Mouse (Mus musculus): ENCODE measurements at regions not wholly inside any gene's neighbourhood (a gene's known extent, or its start where the extent isn't known, plus 50 kb on each side); places are given as distances from the start of the nearest gene placed in this dataset.

GRCm38 (mm10) chr13:107825636-107826035, 218.6 kb upstream of the Smim15 start:
- WGBS: 70% methylated on average over 4 of the region's 4 CpGs
- no peaks in the 10 kb centered on the region for H3K27me3 ChIP-seq (ENCODE audit: control insufficient read depth, insufficient read depth, low read length)
- H3K9ac ChIP-seq (replicated peaks; ENCODE audit: low read depth, low read length): no peak overlapping the region
- H3K4me2 ChIP-seq (replicated peaks; ENCODE audit: low read depth, low read length): no peak overlapping the region
- no peaks in the 10 kb centered on the region for H3K9me3 ChIP-seq (ENCODE audit: control insufficient read depth, low read depth, low read length)
- H3K4me3 ChIP-seq (ENCODE audit: low read depth, low read length): no peak overlapping the region
- no peaks in the 10 kb centered on the region for H3K36me3 ChIP-seq (ENCODE audit: control insufficient read depth, insufficient read depth, low read length)
- H3K27ac ChIP-seq (ENCODE audit: low read length): no peak overlapping the region
- 0 out of 2 replicates have a peak, but pooled peaks cover 7% of the 10 kb centered on the region for H3K4me1 ChIP-seq (ENCODE audit: control insufficient read depth, insufficient read depth, low read length)
- ATAC-seq (ENCODE audit: insufficient number of reproducible peaks, insufficient read depth, low FRiP score, low read depth): no peak

GRCm38 (mm10) chr13:107823342-107823741, 220.9 kb upstream of the Smim15 start:
- 0 out of 2 replicates have a peak, but pooled peaks cover 7% of the 10 kb centered on the region for H3K4me1 ChIP-seq (ENCODE audit: control insufficient read depth, insufficient read depth, low read length)
- H3K27ac ChIP-seq (ENCODE audit: low read length): no peak overlapping the region
- H3K36me3 ChIP-seq (ENCODE audit: control insufficient read depth, insufficient read depth, low read length): no peaks in the 10 kb centered on the region
- no peak overlapping the region for H3K4me3 ChIP-seq (ENCODE audit: low read depth, low read length)
- H3K9me3 ChIP-seq (ENCODE audit: control insufficient read depth, low read depth, low read length): no peaks in the 10 kb centered on the region
- no peak overlapping the region for H3K9ac ChIP-seq (replicated peaks; ENCODE audit: low read depth, low read length)
- H3K4me2 ChIP-seq (replicated peaks; ENCODE audit: low read depth, low read length): no peak overlapping the region
- H3K27me3 ChIP-seq (ENCODE audit: control insufficient read depth, insufficient read depth, low read length): no peaks in the 10 kb centered on the region
- WGBS: 67% methylated on average over 1 of the region's 1 CpGs
- ATAC-seq (ENCODE audit: insufficient number of reproducible peaks, insufficient read depth, low FRiP score, low read depth): no peak

GRCm38 (mm10) chr13:107822198-107822597, 222.0 kb upstream of the Smim15 start:
- H3K27ac ChIP-seq (ENCODE audit: low read length): no peak overlapping the region
- 74% methylated on average over 2 of the region's 2 CpGs for WGBS
- 0 out of 2 replicates have a peak, but pooled peaks cover 4% of the 10 kb centered on the region for H3K4me1 ChIP-seq (ENCODE audit: control insufficient read depth, insufficient read depth, low read length)
- no peak overlapping the region for H3K4me2 ChIP-seq (replicated peaks; ENCODE audit: low read depth, low read length)
- no peak overlapping the region for H3K9ac ChIP-seq (replicated peaks; ENCODE audit: low read depth, low read length)
- H3K27me3 ChIP-seq (ENCODE audit: control insufficient read depth, insufficient read depth, low read length): no peaks in the 10 kb centered on the region
- no peak for ATAC-seq (ENCODE audit: insufficient number of reproducible peaks, insufficient read depth, low FRiP score, low read depth)
- no peaks in the 10 kb centered on the region for H3K9me3 ChIP-seq (ENCODE audit: control insufficient read depth, low read depth, low read length)
- no peaks in the 10 kb centered on the region for H3K36me3 ChIP-seq (ENCODE audit: control insufficient read depth, insufficient read depth, low read length)
- H3K4me3 ChIP-seq (ENCODE audit: low read depth, low read length): no peak overlapping the region

GRCm38 (mm10) chr13:107813562-107814161, 230.6 kb upstream of the Smim15 start:
- no peak overlapping the region for H3K4me3 ChIP-seq (ENCODE audit: low read depth, low read length)
- H3K36me3 ChIP-seq (ENCODE audit: control insufficient read depth, insufficient read depth, low read length): no peaks in the 10 kb centered on the region
- no peak overlapping the region for H3K9ac ChIP-seq (replicated peaks; ENCODE audit: low read depth, low read length)
- H3K4me1 ChIP-seq (ENCODE audit: control insufficient read depth, insufficient read depth, low read length): peaks cover 16% of the 10 kb centered on the region
- H3K27ac ChIP-seq (ENCODE audit: low read length): no peak overlapping the region
- ATAC-seq (ENCODE audit: insufficient number of reproducible peaks, insufficient read depth, low FRiP score, low read depth): no peak
- H3K4me2 ChIP-seq (replicated peaks; ENCODE audit: low read depth, low read length): no peak overlapping the region
- no peaks in the 10 kb centered on the region for H3K27me3 ChIP-seq (ENCODE audit: control insufficient read depth, insufficient read depth, low read length)
- 66% methylated on average over 9 of the region's 9 CpGs for WGBS
- H3K9me3 ChIP-seq (ENCODE audit: control insufficient read depth, low read depth, low read length): no peaks in the 10 kb centered on the region

- Histone ChIP-seq H3K4me3 (ENCODE audit: low read depth, low read length) (no peak overlapping the region), H3K9ac (replicated peaks; ENCODE audit: low read depth, low read length) (no peak overlapping the region), H3K4me1 (ENCODE audit: control insufficient read depth, insufficient read depth, low read length) (peaks cover 16% of the 10 kb centered on the region), H3K9me3 (ENCODE audit: control insufficient read depth, low read depth, low read length) (no peaks in the 10 kb centered on the region), H3K36me3 (ENCODE audit: control insufficient read depth, insufficient read depth, low read length) (no peaks in the 10 kb centered on the region), H3K27ac (ENCODE audit: low read length) (no peak overlapping the region), H3K27me3 (ENCODE audit: control insufficient read depth, insufficient read depth, low read length) (no peaks in the 10 kb centered on the region), H3K4me2 (replicated peaks; ENCODE audit: low read depth, low read length) (no peak overlapping the region)
- WGBS: 36% methylated on average over 5 of the region's 5 CpGs
- ATAC-seq (ENCODE audit: insufficient number of reproducible peaks, insufficient read depth, low FRiP score, low read depth): no peak
These were observed 232.2 kb upstream of the Smim15 start for GRCm38 (mm10) chr13:107812014-107812413.

GRCm38 (mm10) chr13:107810802-107811192, 233.4 kb upstream of the Smim15 start:
- Histone ChIP-seq H3K4me3 (ENCODE audit: low read depth, low read length) (no peak overlapping the region), H3K9ac (replicated peaks; ENCODE audit: low read depth, low read length) (no peak overlapping the region), H3K27me3 (ENCODE audit: control insufficient read depth, insufficient read depth, low read length) (no peaks in the 10 kb centered on the region), H3K4me2 (replicated peaks; ENCODE audit: low read depth, low read length) (no peak overlapping the region), H3K4me1 (ENCODE audit: control insufficient read depth, insufficient read depth, low read length) (peaks cover 16% of the 10 kb centered on the region), H3K36me3 (ENCODE audit: control insufficient read depth, insufficient read depth, low read length) (no peaks in the 10 kb centered on the region), H3K9me3 (ENCODE audit: control insufficient read depth, low read depth, low read length) (no peaks in the 10 kb centered on the region), H3K27ac (ENCODE audit: low read length) (no peak overlapping the region)
- 50% methylated on average over 9 of the region's 9 CpGs for WGBS
- no peak for ATAC-seq (ENCODE audit: insufficient number of reproducible peaks, insufficient read depth, low FRiP score, low read depth)

GRCm38 (mm10) chr13:107810060-107810801, 234.0 kb upstream of the Smim15 start:
- no peak overlapping the region for H3K27ac ChIP-seq (ENCODE audit: low read length)
- no peak for ATAC-seq (ENCODE audit: insufficient number of reproducible peaks, insufficient read depth, low FRiP score, low read depth)
- no peak overlapping the region for H3K4me3 ChIP-seq (ENCODE audit: low read depth, low read length)
- H3K9ac ChIP-seq (replicated peaks; ENCODE audit: low read depth, low read length): no peak overlapping the region
- H3K36me3 ChIP-seq (ENCODE audit: control insufficient read depth, insufficient read depth, low read length): no peaks in the 10 kb centered on the region
- no peaks in the 10 kb centered on the region for H3K9me3 ChIP-seq (ENCODE audit: control insufficient read depth, low read depth, low read length)
- H3K4me1 ChIP-seq (ENCODE audit: control insufficient read depth, insufficient read depth, low read length): peaks cover 16% of the 10 kb centered on the region
- no peak overlapping the region for H3K4me2 ChIP-seq (replicated peaks; ENCODE audit: low read depth, low read length)
- H3K27me3 ChIP-seq (ENCODE audit: control insufficient read depth, insufficient read depth, low read length): no peaks in the 10 kb centered on the region
- 66% methylated on average over 9 of the region's 9 CpGs for WGBS

- Histone ChIP-seq H3K27me3 (ENCODE audit: control insufficient read depth, insufficient read depth, low read length) (no peaks in the 10 kb centered on the region), H3K9ac (replicated peaks; ENCODE audit: low read depth, low read length) (no peak overlapping the region), H3K36me3 (ENCODE audit: control insufficient read depth, insufficient read depth, low read length) (no peaks in the 10 kb centered on the region), H3K9me3 (ENCODE audit: control insufficient read depth, low read depth, low read length) (peaks cover 3% of the 10 kb centered on the region; the same call in 1 of the 2 replicates), H3K4me3 (ENCODE audit: low read depth, low read length) (no peak overlapping the region), H3K4me2 (replicated peaks; ENCODE audit: low read depth, low read length) (no peak overlapping the region), H3K4me1 (ENCODE audit: control insufficient read depth, insufficient read depth, low read length) (peaks cover 16% of the 10 kb centered on the region), H3K27ac (ENCODE audit: low read length) (no peak overlapping the region)
- WGBS: 86% methylated on average over 2 of the region's 2 CpGs
- ATAC-seq (ENCODE audit: insufficient number of reproducible peaks, insufficient read depth, low FRiP score, low read depth): no peak
These were observed 235.3 kb upstream of the Smim15 start for GRCm38 (mm10) chr13:107808961-107809360.

Measured in stomach, embryonic 14.5 days (tissue).